Comparison of ENCODE assay signal across 22 mouse cellular contexts in the genomic region with DNA sequence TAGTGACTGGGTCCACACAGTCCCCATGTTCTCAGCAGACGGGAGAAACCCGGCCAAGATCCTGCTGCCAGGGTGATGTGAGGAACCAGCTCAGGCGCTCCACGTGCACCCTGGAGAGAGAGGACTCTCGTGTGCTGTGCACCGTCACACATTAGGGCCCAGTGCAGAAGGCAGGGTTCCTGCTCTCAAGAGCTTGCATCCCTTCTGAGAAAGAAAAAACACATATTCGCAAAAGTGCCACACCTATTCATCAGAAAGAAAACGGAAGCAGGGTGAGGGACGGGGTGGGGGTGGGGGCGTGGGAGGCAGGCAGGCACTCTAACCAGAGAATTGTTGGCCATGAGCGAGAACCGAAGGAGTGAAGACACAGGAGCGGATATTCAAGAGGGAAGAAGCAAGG. TPM values are rescaled to one million over a fixed set of nuclear protein-coding genes. Genes with fewer than 3 reads are reported as not detected.
A peak's percentile ranks its signal among the peaks of the same experiment; 100 is the strongest.
DNase-seq lines count a peak whose midpoint lies in the region; ATAC-seq lines count a peak whose summit lies in the region.
"Had no signal": no experiment of that assay in that cellular context is flagged by ENCODE, and none has a peak within 500 bp of the region (broad histone marks: within the 10 kb centered on the region; RNA-seq: fewer than 3 reads in every experiment).

No protein-coding gene starts in this region.

- ATAC-seq in CD4-positive, CD25-positive, alpha-beta regulatory T cell, adult 4 months: peak; percentile 71
- peak; percentile 60 for ATAC-seq in inflammation-experienced regulatory T-cells, adult 6 months
- ATAC-seq: forebrain, embryonic 14.5 days; forebrain, postnatal 0 days; hindbrain, postnatal 0 days; intestine, embryonic 15.5 days had no signal

- intact Hi-C loops in heart, postnatal 14 days (cut with DNase I): no loop called here

- peak; percentile 58 for DNase-seq in heart, adult 11 months
- DNase-seq in heart, postnatal 14 days: no peak
- no peak for DNase-seq in kidney, postnatal 36 days
- DNase-seq in right cerebral cortex, postnatal 25 days: no peak
- DNase-seq: adrenal gland, adult 2 months; adrenal gland, postnatal 14 days; cerebellum, adult 11 months; cerebellum, adult 2 months; cerebellum, adult 9-11 months; cerebellum, postnatal 25 days; forebrain, postnatal 0 days; gastrocnemius, adult 2 months; gastrocnemius, postnatal 14 days; heart, adult 18-20 months; heart, postnatal 10 days; heart, postnatal 4 days had no signal

RNA-seq across cellular contexts. Expression of gene Rpap3, which starts 29.7 kb away (rescaled TPM):
- total RNA-seq in heart, postnatal 14 days (2021): 10 to 100 TPM; 11.5 to 12.4 TPM
- 10 to 100 TPM; 25.7 to 31.8 TPM for polyA plus RNA-seq in CD4-positive, CD25-positive, alpha-beta regulatory T cell, adult 4 months (2017; shearing (Covaris generic))
- 10 to 100 TPM; 17.3 to 34.2 (median 22.8) TPM for polyA plus RNA-seq in inflammation-experienced regulatory T-cells, adult 6 months (2017; shearing (Covaris generic))

RNA-seq across cellular contexts. Expression of gene Endou, which starts 55.2 kb away (rescaled TPM):
- 1 to 10 TPM; 1.8 to 4.9 TPM for total RNA-seq in heart, postnatal 14 days (2021)
- under 1 TPM in 1 of 2 experiments, not detected in 1; 0.22 TPM for polyA plus RNA-seq in CD4-positive, CD25-positive, alpha-beta regulatory T cell, adult 4 months (2017; shearing (Covaris generic))
- polyA plus RNA-seq in inflammation-experienced regulatory T-cells, adult 6 months (2017; shearing (Covaris generic)): not detected
- polyA plus RNA-seq: forebrain, embryonic 11.5 days had no signal
